Mouse (Mus musculus) forebrain, embryonic 11.5 days (tissue): ENCODE measurements at regions not wholly inside any gene's neighbourhood (a gene's known extent, or its start where the extent isn't known, plus 50 kb on each side); places are given as distances from the start of the nearest gene placed in this dataset.

Experiments
- ATAC-seq: fragments of 200-750 bp; cut with Nextera tagmentation; replicated peaks from 2 replicates; pipeline ENCODE4 v1.8.0; 2017; ENCODE audit warnings: moderate TSS enrichment; ENCODE audit not compliant: low FRiP score
- DNase-seq: peaks from one replicate; pipeline ENCODE4 v3.0.0-alpha.2; 2017; ENCODE audit warnings: low spot score
- H3K27ac ChIP-seq: fragments of 300-500 bp; sonication (generic); 2 replicates; pipeline ENCODE4 v1.5.1; 2014; ENCODE audit warnings: low read depth, low read length
- H3K27me3 ChIP-seq: fragments of 300-500 bp; sonication (generic); 2 replicates; pipeline ENCODE4 v1.6.1; 2014; ENCODE audit warnings: mild to moderate bottlenecking, low read length, mixed read lengths; ENCODE audit not compliant: control insufficient read depth, insufficient read depth
- H3K36me3 ChIP-seq: fragments of 300-500 bp; sonication (generic); 2 replicates; pipeline ENCODE4 v1.6.1; 2014; ENCODE audit warnings: mild to moderate bottlenecking, low read length, moderate library complexity, mixed read lengths; ENCODE audit not compliant: control insufficient read depth, insufficient read depth
- H3K4me1 ChIP-seq: fragments of 300-500 bp; sonication (generic); replicated peaks from 2 replicates; pipeline ENCODE4 v1.6.1; 2014; ENCODE audit warnings: low read length, mixed read lengths; ENCODE audit not compliant: control insufficient read depth, insufficient read depth
- H3K4me2 ChIP-seq: fragments of 300-500 bp; sonication (generic); 2 replicates; pipeline ENCODE4 v1.6.1; 2014; ENCODE audit warnings: low read depth, mild to moderate bottlenecking, low read length, moderate library complexity, mixed read lengths; ENCODE audit not compliant: severe bottlenecking
- H3K4me3 ChIP-seq: fragments of 300-500 bp; sonication (generic); 2 replicates; pipeline ENCODE4 v1.5.1; 2014; ENCODE audit warnings: low read depth, low read length
- H3K9ac ChIP-seq: fragments of 300-500 bp; sonication (generic); 2 replicates; pipeline ENCODE4 v1.6.1; 2014; ENCODE audit warnings: low read length
- H3K9me3 ChIP-seq: fragments of 300-500 bp; sonication (generic); 2 replicates; pipeline ENCODE4 v1.6.1; 2016; ENCODE audit warnings: low read length, mixed read lengths; ENCODE audit not compliant: control insufficient read depth
- WGBS: fragments of 180-500 bp; shearing (Covaris S2); extraction: QIAGEN DNeasy Blood & Tissue Kit; methylation state at CpG from one replicate; pipeline ENCODE4 v1.1.7; 2014; 5-methylcytosine and 5-hydroxymethylcytosine counted together

GRCm38 (mm10) chr5:119553469-119553868, 117.0 kb upstream of the Tbx3 start:
- DNase-seq (no peak), ATAC-seq (no peak)
- Histone ChIP-seq H3K27me3 (no peaks in the 10 kb centered on the region), H3K27ac (no peak overlapping the region), H3K9me3 (no peaks in the 10 kb centered on the region), H3K4me3 (no peak overlapping the region), H3K9ac (no peak overlapping the region), H3K4me2 (no peak overlapping the region), H3K36me3 (no peaks in the 10 kb centered on the region), H3K4me1 (peaks cover 5% of the 10 kb centered on the region; the same call in 1 of the 2 replicates)
- WGBS = 50% methylated on average over 5 of the region's 5 CpGs

GRCm38 (mm10) chr5:119557071-119557470, 113.4 kb upstream of the Tbx3 start:
- 82% methylated on average over 5 of the region's 5 CpGs for WGBS
- Histone ChIP-seq H3K4me1 (peaks cover 3% of the 10 kb centered on the region; the same call in 1 of the 2 replicates), H3K4me2 (no peak overlapping the region), H3K9ac (no peak overlapping the region), H3K9me3 (no peaks in the 10 kb centered on the region), H3K4me3 (no peak overlapping the region), H3K36me3 (no peaks in the 10 kb centered on the region), H3K27me3 (no peaks in the 10 kb centered on the region), H3K27ac (no peak overlapping the region)
- ATAC-seq = no peak
- no peak for DNase-seq

GRCm38 (mm10) chr5:119559696-119560095, 110.8 kb upstream of the Tbx3 start:
- no peak overlapping the region for H3K4me3 ChIP-seq
- 89% methylated on average over 11 of the region's 11 CpGs for WGBS
- H3K9me3 ChIP-seq = no peaks in the 10 kb centered on the region
- H3K9ac ChIP-seq = no peak overlapping the region
- H3K4me1 ChIP-seq = peaks cover 7% of the 10 kb centered on the region
- no peaks in the 10 kb centered on the region for H3K27me3 ChIP-seq
- H3K27ac ChIP-seq = no peak overlapping the region
- H3K4me2 ChIP-seq = no peak overlapping the region
- no peaks in the 10 kb centered on the region for H3K36me3 ChIP-seq
- ATAC-seq (no peak), DNase-seq (no peak)

GRCm38 (mm10) chr5:119560392-119560791, 110.1 kb upstream of the Tbx3 start:
- Histone ChIP-seq H3K4me1 (peaks cover 7% of the 10 kb centered on the region), H3K9me3 (no peaks in the 10 kb centered on the region), H3K4me3 (no peak overlapping the region), H3K27me3 (no peaks in the 10 kb centered on the region), H3K36me3 (no peaks in the 10 kb centered on the region), H3K9ac (no peak overlapping the region), H3K4me2 (no peak overlapping the region), H3K27ac (no peak overlapping the region)
- ATAC-seq (no peak), DNase-seq (no peak)
- 95% methylated on average over 5 of the region's 5 CpGs for WGBS

- no peak overlapping the region for H3K4me2 ChIP-seq
- no peaks in the 10 kb centered on the region for H3K9me3 ChIP-seq
- 86% methylated on average over 7 of the region's 7 CpGs for WGBS
- H3K9ac ChIP-seq = no peak overlapping the region
- DNase-seq (no peak), ATAC-seq (no peak)
- H3K27me3 ChIP-seq = no peaks in the 10 kb centered on the region
- H3K4me3 ChIP-seq = no peak overlapping the region
- no peak overlapping the region for H3K27ac ChIP-seq
- no peaks in the 10 kb centered on the region for H3K36me3 ChIP-seq
- peaks cover 7% of the 10 kb centered on the region for H3K4me1 ChIP-seq
Observed at GRCm38 (mm10) chr5:119561531-119561930, 108.9 kb upstream of the Tbx3 start.

GRCm38 (mm10) chr5:119563510-119564351, 106.7 kb upstream of the Tbx3 start:
- 26% methylated on average over 33 of the region's 33 CpGs for WGBS
- no peaks in the 10 kb centered on the region for H3K36me3 ChIP-seq
- H3K4me3 ChIP-seq = no peak overlapping the region
- H3K27ac ChIP-seq = no peak overlapping the region
- H3K4me2 ChIP-seq = no peak overlapping the region
- no peak overlapping the region; the same call in 1 of the 2 replicates for H3K9ac ChIP-seq
- H3K4me1 ChIP-seq = peaks cover 7% of the 10 kb centered on the region
- no peaks in the 10 kb centered on the region for H3K9me3 ChIP-seq
- no peaks in the 10 kb centered on the region for H3K27me3 ChIP-seq
- DNase-seq (peak; percentile 57), ATAC-seq (no peak)

DNA sequence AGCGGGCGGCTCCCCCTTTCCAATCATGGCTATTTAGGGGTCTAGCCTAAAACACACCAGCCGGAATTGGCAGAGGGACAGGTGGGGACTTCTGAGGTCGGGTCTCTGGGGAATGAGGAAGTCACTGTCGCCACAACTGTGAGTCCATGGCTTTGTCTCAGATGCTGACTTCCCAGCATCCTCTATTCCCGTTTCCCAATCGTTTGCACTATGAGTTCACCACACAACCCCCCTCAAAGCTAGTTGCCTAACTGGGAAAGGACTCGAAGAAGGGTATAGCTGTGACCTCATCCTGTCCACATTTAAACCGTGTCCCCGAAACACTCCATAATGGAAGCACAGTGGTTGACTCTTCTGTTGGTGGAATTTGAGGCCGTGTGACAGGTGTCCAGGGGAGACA, 102.8 kb upstream of the Tbx3 start:
- H3K9ac ChIP-seq = no peak overlapping the region
- no peaks in the 10 kb centered on the region for H3K36me3 ChIP-seq
- no peaks in the 10 kb centered on the region; the same call in 1 of the 2 replicates for H3K9me3 ChIP-seq
- H3K4me2 ChIP-seq = no peak overlapping the region
- WGBS = 86% methylated on average over 11 of the region's 11 CpGs
- H3K27ac ChIP-seq = no peak overlapping the region
- no peak overlapping the region for H3K4me3 ChIP-seq
- peaks cover 7% of the 10 kb centered on the region for H3K4me1 ChIP-seq
- no peaks in the 10 kb centered on the region for H3K27me3 ChIP-seq
- DNase-seq (no peak), ATAC-seq (no peak)

DNA sequence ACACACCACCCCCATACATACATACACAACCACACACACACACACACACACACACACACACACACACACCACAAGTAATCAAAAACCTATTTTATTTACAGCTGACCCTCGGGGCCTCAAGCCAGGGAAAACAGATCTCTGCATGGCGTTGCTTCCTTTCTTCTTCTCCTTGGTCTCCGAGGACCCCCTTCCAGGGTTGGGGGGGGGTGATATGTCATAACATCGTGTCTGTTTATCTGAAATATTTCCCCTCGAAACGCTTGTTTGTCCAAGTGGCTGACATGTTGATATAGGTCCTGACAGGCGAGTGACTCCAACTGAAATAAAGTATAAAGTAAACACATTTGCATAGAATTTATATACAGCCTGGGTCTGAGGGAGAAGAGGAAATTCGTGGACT, 100.4 kb upstream of the Tbx3 start:
- Histone ChIP-seq H3K36me3 (no peaks in the 10 kb centered on the region), H3K9me3 (peaks cover 3% of the 10 kb centered on the region; the same call in 1 of the 2 replicates), H3K4me2 (no peak overlapping the region), H3K27me3 (no peaks in the 10 kb centered on the region), H3K27ac (no peak overlapping the region), H3K4me3 (no peak overlapping the region), H3K9ac (no peak overlapping the region), H3K4me1 (no peaks in the 10 kb centered on the region)
- DNase-seq (no peak), ATAC-seq (no peak)
- 73% methylated on average over 8 of the region's 8 CpGs for WGBS

DNA sequence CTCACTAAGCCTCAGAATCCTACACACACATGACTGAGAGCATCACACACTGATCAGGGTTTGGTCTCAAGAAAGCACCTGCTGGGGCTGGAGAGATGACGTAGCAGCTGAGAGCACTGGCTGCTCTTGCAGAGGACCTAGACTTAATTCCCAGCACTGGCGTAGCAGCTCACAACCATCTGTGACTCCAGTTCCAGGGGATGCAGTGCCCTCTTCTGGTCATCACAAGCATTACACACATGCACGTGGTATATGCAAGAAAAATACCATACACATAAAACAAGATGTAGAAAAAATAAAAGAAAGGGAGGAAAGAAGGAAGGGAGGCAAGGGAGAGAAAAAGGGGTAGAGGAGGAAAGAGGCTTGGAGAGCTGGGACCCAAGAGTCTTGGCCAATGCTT, 98.8 kb upstream of the Tbx3 start:
- Histone ChIP-seq H3K9ac (no peak overlapping the region), H3K36me3 (no peaks in the 10 kb centered on the region), H3K4me1 (no peaks in the 10 kb centered on the region), H3K4me2 (no peak overlapping the region), H3K9me3 (peaks cover 3% of the 10 kb centered on the region; the same call in 1 of the 2 replicates), H3K27me3 (no peaks in the 10 kb centered on the region), H3K4me3 (no peak overlapping the region), H3K27ac (no peak overlapping the region)
- no peak for DNase-seq
- 88% methylated on average over 3 of the region's 3 CpGs for WGBS
- no peak for ATAC-seq
